Mouse (Mus musculus): Measurements from ENCODE around the gene Zzz3.

DNA sequence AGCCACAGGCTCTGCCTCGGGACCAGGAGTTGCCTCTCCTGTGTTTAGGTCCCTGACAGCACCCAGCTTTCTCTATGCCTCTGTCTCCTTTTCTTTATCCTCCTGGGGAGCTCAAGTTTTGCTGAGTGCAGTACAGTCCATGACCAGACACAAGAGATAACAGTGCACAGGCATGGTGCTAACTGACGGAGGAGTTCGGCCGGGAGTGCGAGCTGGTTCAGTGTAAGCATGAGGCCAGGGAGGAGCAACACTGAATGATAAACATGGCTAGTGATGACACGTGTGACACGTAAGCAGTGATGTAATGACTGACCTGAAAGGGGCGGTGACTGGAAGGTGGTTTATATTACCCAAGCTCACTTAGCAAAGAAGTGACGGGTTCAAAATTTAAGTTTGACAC is 71.6 kb downstream of the Zzz3 start:
- TF ChIP-seq CTCF (IDR thresholded peaks at IDR 0.05; ENCODE audit: extremely low read depth, insufficient read depth, insufficient read length, insufficient replicate concordance) = no peak
- TF ChIP-seq POLR2A (IDR thresholded peaks at IDR 0.05; ENCODE audit: low read depth, low read length) = no peak
